Mouse (Mus musculus) kidney, postnatal 25 days (tissue): Measurements from ENCODE around the gene Agpat2.

Source experiments
- DNase-seq, 2 experiments: peaks; one replicate each; pipeline ENCODE4 v3.0.0; 2021; ENCODE audit warnings: mixed read lengths in 2 of 2

The Agpat2 gene

DNA sequence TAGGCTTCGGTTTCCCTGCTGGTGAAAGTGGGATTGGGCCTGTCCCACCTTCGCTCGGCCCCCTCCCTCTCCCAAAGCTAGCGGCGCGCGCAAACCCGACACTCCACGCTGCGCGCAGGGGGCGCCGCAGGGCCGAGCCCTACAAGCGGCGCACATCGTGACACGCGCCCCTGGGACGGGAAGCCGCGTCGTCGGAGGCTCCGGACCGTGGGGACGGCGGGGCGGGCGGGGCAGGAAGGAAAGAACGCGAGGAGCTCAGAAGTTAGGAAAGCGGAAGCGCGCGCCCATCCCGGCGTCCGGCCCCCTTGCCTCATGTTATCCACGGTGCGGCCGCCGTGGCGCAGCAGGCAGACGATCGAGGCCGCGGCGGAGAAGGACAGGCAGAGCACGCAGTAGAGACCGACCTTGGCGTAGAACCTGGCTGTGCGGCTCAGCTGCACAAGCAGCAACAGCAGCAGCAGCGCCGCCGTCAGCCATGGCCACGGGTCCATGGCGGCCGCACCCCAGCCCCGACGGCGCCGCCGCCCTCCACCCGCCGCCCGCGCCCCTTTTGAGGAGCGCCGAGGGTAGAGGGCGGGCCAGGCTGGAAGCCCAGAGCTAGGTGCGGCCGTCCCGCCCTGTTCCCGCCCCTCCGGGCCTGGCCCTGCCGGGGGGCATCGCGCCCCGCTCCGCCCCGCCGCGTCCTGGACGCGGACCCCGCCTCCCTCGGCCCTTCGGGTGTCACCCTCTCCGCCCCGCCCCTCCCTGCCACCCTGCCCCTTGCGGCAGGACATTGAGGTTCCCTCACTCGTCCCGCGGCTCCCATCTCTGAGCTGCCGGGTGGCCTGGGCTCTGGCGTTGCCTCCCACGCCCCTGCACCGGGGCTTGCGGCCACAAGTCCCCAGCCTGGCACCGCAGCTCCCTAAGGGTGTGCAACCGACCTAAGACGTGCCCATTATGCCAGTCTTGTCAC is at the start of gene Agpat2:
TSS of gene Agpat2 (minus strand) at position 698 of the 952 bp plus-strand sequence.
- peak; percentile 86 to 94 for DNase-seq

DNA sequence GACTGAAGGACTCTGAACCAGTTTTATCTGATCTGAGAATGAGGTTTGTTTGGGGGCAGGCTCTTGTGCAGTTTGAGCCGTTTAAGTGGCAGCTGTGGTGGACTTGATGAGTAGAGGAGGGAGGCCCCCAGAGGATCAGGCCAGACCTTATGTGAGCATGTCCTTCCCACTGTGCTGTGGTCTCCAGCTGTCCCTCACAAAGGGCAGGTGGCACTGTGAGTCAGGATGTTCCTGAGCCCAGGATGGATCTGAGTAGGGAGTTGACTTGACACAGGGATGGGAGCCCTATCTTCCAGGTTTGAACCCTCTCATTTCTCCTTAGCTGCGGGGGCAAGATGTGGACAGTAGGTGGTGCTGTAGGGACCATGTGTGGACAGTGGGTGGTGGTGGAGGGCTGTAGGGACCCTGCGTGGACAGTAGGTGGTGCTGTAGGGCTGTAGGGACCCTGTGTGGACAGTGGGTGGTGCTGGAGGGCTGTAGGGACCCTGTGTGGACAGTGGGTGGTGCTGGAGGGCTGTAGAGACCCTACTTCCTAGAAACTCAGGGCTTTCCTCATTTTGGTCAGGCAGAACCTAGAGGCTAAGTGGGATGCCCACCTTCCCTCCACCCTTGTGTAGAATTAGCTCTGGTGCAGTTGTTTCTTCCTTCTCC is 42.6 kb upstream of the Agpat2 start:
- peak; percentile 81 to 86 for DNase-seq

- peak in 1 of 2 experiments; percentile 57 for DNase-seq
Measured at GRCm38 (mm10) chr2:26643942-26644341, 39.7 kb upstream of the Agpat2 start.

GRCm38 (mm10) chr2:26641006-26641647 is 36.9 kb upstream of the Agpat2 start:
- DNase-seq: no peak

DNA sequence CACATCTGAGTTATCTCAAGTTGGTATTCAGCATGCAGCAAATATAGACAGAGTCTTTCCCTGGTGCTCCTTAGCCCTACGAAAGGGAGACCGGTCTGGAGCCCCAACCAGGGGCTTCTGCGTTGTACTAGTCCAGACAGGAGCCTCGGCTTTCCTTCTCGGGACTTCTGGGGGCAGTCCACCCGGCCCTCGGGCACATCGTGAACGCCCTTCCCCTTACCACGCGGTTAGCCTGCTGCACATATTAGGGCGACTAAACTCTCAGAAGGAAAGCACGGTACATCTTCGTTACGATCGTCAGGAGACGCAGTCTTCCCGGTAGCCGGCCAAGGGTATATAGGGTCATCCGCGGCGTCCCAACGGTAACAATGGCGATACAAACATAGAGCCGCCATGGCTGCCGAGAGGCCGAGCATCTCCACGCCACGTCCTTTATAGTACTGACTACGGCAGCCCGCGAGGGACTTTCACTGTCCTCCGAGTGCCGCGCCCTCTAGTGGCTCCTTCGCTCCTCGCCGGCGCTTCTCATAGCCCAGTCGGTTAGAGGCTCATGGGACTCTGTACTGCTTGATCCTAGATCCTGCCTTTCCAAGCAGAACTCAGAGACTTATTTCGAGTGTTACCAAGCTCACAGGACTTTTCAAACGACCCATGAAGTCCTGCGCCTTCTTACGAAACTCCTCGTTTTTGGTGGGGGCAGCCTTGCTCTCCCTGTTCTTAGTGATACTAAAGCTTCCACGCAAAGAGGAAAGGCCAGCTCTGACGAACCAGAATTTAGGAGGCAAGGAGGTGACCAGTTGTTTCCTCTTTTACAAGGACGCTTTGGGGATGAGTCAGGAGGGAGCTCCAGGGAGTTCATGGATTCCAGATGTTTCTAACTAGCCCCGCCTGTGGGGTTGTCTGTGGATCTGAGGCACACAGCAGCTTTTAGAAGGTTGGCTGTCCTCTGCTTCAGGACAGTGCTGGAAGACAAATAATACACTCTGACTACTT is 35.9 kb upstream of the Agpat2 start:
- DNase-seq: peak; percentile 97 to 100

GRCm38 (mm10) chr2:26639083-26639482 is 34.9 kb upstream of the Agpat2 start:
- peak; percentile 51 to 76 for DNase-seq

DNA sequence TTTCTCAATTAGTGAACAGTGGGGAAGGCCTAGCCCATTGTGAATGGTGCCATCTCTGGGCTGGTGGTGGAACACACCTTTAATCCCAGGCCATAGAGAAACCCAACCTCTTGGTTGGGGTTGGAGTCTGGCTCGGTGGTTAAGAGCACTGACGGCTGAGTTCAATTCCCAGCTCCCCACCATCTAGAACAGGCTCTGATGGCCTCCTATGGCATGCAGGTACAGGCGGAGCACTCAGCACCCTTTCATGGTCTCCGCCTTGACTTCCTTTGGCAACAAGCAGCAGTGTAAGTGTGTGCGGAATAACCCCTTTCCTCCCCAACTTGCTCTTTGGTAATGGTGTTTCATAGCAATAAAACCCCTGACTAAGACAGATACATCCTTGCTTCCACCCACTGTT is 34.4 kb upstream of the Agpat2 start:
- no peak for DNase-seq

GRCm38 (mm10) chr2:26638039-26638438 is 33.8 kb upstream of the Agpat2 start:
- no peak for DNase-seq

DNA sequence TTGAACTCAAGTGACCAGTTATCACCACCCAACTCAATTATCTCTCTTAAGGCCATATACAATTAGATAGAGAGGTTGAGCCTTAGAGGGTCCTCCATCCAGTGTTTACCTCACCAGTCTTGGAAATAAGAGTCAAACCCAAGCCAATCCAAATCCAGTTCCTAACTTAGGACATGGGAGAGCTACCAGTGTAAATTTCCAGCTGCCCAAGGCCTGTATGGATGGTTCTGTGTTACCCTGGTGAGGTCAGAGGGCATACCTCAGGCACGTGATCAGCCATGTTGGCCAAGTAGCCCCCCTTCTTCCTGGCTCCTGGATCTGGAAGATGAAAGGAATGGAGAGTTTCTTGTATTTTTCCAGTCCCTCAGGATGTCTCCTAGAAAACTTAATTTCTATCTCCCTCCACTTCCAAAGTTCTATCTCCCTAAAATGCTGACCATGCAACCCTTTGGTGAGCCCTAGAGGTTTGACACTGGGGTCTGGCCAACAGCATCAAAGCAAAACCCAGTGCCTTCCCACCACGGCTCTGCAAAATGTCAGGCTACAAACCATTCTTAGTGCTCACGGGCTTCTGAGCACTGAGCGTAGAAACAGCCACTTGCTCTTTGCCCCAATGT is 33.2 kb upstream of the Agpat2 start:
- no peak for DNase-seq

DNA sequence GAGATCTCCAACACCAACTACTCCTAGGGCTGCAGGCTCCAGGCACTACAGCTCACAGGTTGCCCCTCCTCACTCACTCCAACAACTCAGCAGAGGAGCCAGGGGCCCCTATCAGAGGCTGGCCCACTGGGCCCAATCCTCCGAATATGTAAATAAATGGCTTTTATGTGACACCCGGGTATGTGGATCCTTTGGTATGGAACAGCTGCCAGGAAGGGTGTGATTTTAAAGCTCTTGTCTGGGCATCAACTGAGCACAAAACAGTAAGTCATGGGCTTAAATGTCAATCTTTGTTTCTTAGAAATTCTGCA is 32.1 kb upstream of the Agpat2 start:
- no peak for DNase-seq

GRCm38 (mm10) chr2:26635489-26636324 is 31.5 kb upstream of the Agpat2 start:
- no peak for DNase-seq

GRCm38 (mm10) chr2:26634629-26635488 is 30.6 kb upstream of the Agpat2 start:
- DNase-seq: peak in 1 of 2 experiments; percentile 68

GRCm38 (mm10) chr2:26633953-26634530 is 29.8 kb upstream of the Agpat2 start:
- DNase-seq: no peak

DNA sequence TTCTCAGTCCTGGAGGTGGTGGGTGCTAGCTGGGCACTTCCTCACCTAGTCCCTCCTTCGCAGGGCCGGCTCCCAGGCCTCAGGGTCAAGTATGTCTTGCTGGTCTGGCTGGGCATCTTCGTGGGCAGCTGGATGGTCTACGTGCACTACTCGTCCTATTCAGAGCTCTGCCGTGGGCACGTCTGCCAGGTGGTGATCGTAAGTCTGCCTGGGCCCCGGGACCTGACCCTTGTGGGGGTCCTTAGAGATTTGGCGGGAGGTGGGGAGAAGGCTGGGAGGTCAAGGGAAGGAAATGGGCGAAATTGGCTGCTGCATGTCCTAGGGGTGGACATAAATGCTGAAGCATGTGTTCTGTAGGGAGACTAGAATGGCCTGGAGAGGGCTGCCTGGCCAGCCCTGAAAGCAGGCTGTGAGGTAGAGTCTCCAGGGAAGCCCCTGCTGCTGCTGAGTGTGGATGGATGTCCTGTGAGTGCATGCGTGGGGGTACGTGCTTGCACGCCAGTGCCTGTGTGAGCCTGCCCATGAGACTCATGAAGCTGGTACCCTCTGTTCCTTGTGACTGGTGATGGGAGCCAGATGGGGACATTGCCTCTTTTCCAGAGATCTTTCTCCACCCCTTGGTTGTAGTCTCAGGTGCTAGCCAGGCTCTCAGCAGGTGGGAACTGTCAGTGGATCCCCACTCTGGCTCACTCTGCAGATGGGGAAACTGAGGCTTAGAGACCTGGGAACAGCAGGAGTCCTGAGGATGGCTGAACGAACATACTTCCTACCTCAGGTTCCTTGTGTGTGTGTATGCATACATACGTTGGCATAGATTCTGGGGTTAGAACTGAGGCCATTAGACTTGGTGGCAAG is 28.6 kb upstream of the Agpat2 start:
- no peak for DNase-seq

DNA sequence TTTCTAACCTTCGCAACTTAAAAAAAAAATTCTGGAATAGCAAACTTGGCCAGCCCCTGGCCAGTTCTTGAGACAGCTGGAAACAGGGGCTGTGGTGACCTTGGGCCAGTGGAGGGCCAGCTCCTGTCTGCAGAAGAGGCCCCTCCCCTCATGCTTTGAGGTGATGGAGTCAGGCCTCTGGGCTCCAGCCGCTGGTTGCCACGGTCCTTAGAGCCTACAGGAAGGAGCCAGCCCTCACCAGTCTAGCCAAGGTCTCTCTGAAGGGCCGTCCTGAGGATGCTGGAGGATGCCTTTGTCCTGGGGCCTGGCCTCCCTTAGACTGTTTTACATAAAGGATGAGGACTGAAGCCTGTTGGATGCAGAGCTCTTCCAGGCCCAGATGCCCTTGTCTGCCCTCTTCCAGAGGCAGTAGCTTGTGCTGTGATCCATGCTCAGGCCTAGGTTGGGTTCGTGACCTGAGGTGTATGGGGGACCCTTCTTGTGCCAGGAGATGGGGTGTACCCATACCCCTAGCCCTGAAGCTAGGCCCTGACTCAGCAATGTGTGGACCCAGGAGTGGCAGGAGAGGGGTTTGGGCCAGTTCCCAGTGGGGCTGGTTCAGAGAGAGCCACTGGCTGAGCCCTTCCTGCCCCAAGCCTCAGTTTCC is 24.7 kb upstream of the Agpat2 start:
- no peak for DNase-seq

GRCm38 (mm10) chr2:26627921-26628739 is 23.9 kb upstream of the Agpat2 start, which contains the start of gene Fam69b:
Gene Fam69b (plus strand): TSS chr2:26628457.
- peak; percentile 78 to 85 for DNase-seq

DNA sequence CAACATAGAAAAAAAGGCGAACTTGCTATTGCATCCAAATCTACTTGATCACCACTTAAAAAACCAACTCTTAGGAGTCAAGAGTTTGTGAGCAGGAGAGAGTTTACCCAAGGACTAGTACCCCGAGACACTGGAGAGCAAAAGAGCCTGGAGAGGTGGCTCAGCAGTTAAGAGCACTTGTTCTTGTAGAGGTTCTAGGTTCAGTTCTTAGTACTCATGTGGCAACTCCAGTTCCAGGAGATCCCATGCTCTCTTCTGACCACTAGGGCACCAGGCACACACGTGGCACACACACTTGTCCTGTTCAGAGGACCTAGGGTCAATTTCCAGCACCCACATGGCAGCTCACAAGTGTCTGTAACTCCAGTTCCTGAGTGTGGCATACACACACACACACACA is 21.9 kb upstream of the Agpat2 start:
- DNase-seq: no peak
